Mouse (Mus musculus) urinary bladder, postnatal 4 days (tissue): ENCODE measurements around the gene Tcl1b4.

Experiments used
- DNase-seq, 2 experiments: peaks; one replicate each; pipeline ENCODE4 v3.0.0; 2021 to 2022; ENCODE audit warnings: low spot score in 2 of 2

Gene Tcl1b4

GRCm38 (mm10) chr12:105248763-105249233 is 47.0 kb downstream of the Tcl1b4 start:
- DNase-seq: no peak

- DNase-seq: no peak
Observed at GRCm38 (mm10) chr12:105253796-105254195, 52.0 kb downstream of the Tcl1b4 start.
